Mouse (Mus musculus): ENCODE measurements at regions not wholly inside any gene's neighbourhood (a gene's known extent, or its start where the extent isn't known, plus 50 kb on each side); places are given as distances from the start of the nearest gene placed in this dataset.

GRCm38 (mm10) chr17:45966736-45967135 is 65.4 kb downstream of the Vegfa start:
- H3K9me3 ChIP-seq (replicated peaks; ENCODE audit: control insufficient read depth, low read length), result no peaks in the 10 kb centered on the region
- 55% methylated on average over 4 of the region's 4 CpGs for WGBS (ENCODE audit: insufficient replicate concordance)
- ATAC-seq (ENCODE audit: low read depth), result no peak

DNA sequence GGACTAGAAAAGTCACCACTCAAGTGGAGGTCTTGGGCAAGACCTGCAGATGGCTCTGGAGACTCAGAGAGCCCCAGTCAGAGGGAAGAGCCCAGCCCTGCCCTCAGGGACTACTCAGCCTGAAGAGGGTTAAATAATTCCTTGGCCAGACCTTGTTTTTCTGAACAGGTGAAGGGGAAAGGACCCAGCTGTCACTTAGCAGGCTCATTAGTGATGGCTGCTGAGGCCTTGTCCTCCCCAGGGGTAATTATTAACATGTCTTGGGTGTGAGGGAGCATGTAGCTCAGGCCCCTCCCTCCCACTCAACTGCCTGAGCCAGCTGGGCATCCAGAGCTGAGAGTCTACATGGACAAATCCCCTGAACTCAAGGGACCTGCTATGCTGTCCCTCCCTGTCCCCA is 68.1 kb downstream of the Vegfa start:
- H3K4me1 ChIP-seq (ENCODE audit: control insufficient read depth, low read depth, low read length), result no peaks in the 10 kb centered on the region
- no peak overlapping the region for H3K9ac ChIP-seq (ENCODE audit: low read depth, low read length)
- no peak overlapping the region for H3K4me3 ChIP-seq (ENCODE audit: low read depth, low read length)
- H3K4me2 ChIP-seq (ENCODE audit: low read depth, low read length), result no peak overlapping the region
- no peaks in the 10 kb centered on the region for H3K36me3 ChIP-seq (ENCODE audit: control insufficient read depth, insufficient read depth)
- no peak overlapping the region for H3K27ac ChIP-seq (ENCODE audit: low read length)
- no peaks in the 10 kb centered on the region for H3K9me3 ChIP-seq (replicated peaks; ENCODE audit: control insufficient read depth, low read length)
- peak; percentile 53; the same call in 1 of the 2 replicates for ATAC-seq (ENCODE audit: low read depth)
- H3K27me3 ChIP-seq (ENCODE audit: control insufficient read depth, insufficient read depth, low read depth, low read length), result no peaks in the 10 kb centered on the region

More at GRCm38 (mm10) chr17:45966736-45967135, 65.4 kb downstream of the Vegfa start:
- Histone ChIP-seq H3K4me3 (ENCODE audit: low read depth, low read length) (no peak overlapping the region), H3K9ac (ENCODE audit: low read depth, low read length) (no peak overlapping the region), H3K4me2 (ENCODE audit: low read depth, low read length) (no peak overlapping the region), H3K36me3 (ENCODE audit: control insufficient read depth, insufficient read depth) (no peaks in the 10 kb centered on the region), H3K4me1 (ENCODE audit: control insufficient read depth, low read depth, low read length) (peaks cover 3% of the 10 kb centered on the region; the same call in 1 of the 2 replicates), H3K27me3 (ENCODE audit: control insufficient read depth, insufficient read depth, low read depth, low read length) (no peaks in the 10 kb centered on the region), H3K27ac (ENCODE audit: low read length) (no peak overlapping the region)

- Histone ChIP-seq H3K4me3 (ENCODE audit: low read depth, low read length) (no peak overlapping the region), H3K4me2 (ENCODE audit: low read depth, low read length) (no peak overlapping the region), H3K4me1 (ENCODE audit: control insufficient read depth, low read depth, low read length) (no peaks in the 10 kb centered on the region), H3K36me3 (ENCODE audit: control insufficient read depth, insufficient read depth) (no peaks in the 10 kb centered on the region), H3K9ac (ENCODE audit: low read depth, low read length) (no peak overlapping the region), H3K27ac (ENCODE audit: low read length) (no peak overlapping the region), H3K27me3 (ENCODE audit: control insufficient read depth, insufficient read depth, low read depth, low read length) (no peaks in the 10 kb centered on the region), H3K9me3 (replicated peaks; ENCODE audit: control insufficient read depth, low read length) (no peaks in the 10 kb centered on the region)
- 48% methylated on average over 3 of the region's 3 CpGs for WGBS (ENCODE audit: insufficient replicate concordance)
- no peak for ATAC-seq (ENCODE audit: low read depth)
Observed at GRCm38 (mm10) chr17:45963332-45963731, 68.8 kb downstream of the Vegfa start.

DNA sequence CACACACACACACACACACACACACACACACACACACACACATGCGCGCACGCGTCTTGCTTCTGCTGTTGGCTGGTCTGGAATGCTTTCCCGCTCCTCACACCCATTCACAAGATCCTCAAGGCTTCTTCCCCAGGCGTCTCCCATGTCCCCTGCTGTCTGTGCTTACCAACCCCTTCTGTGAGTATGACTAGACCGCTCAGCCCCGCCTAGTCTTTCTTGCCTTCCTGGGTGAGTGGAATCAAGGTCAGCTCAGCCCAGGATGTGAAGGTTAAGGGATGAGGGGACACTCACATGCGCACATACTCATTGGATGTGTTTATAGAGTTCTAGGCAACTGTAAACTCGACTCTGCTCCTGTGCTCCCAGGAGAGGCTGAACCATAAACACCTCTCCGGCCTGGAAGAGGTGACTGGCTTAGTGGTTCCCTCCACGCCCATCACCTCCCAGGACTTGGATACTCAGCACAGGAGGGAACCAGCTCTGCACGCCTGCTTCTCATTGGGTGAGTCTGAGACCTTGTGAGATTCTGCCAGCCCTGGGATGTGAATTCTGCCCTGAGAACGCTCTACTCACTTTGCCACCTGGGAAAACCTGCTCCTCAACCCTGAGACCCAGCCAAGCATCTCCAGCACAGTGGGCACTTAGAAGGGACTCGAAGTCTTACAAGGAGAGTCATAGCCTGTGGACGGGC is 70.4 kb downstream of the Vegfa start:
- Histone ChIP-seq H3K4me3 (ENCODE audit: low read depth, low read length) (no peak overlapping the region), H3K36me3 (ENCODE audit: control insufficient read depth, insufficient read depth) (no peaks in the 10 kb centered on the region), H3K27me3 (ENCODE audit: control insufficient read depth, insufficient read depth, low read depth, low read length) (no peaks in the 10 kb centered on the region), H3K9me3 (replicated peaks; ENCODE audit: control insufficient read depth, low read length) (no peaks in the 10 kb centered on the region), H3K4me1 (ENCODE audit: control insufficient read depth, low read depth, low read length) (no peaks in the 10 kb centered on the region; the same call in 1 of the 2 replicates), H3K4me2 (ENCODE audit: low read depth, low read length) (no peak overlapping the region), H3K27ac (ENCODE audit: low read length) (no peak overlapping the region), H3K9ac (ENCODE audit: low read depth, low read length) (no peak overlapping the region)
- ATAC-seq (ENCODE audit: low read depth), result no peak
- 73% methylated on average over 16 of the region's 16 CpGs for WGBS (ENCODE audit: insufficient replicate concordance)

- H3K36me3 ChIP-seq (ENCODE audit: control insufficient read depth, insufficient read depth), result no peaks in the 10 kb centered on the region
- 0 out of 2 replicates have a peak overlapping the region, but pooled peaks have one; percentile 43 for H3K27ac ChIP-seq (ENCODE audit: low read length)
- 37% methylated on average over 7 of the region's 7 CpGs for WGBS (ENCODE audit: insufficient replicate concordance)
- H3K9ac ChIP-seq (ENCODE audit: low read depth, low read length), result no peak overlapping the region
- H3K27me3 ChIP-seq (ENCODE audit: control insufficient read depth, insufficient read depth, low read depth, low read length), result no peaks in the 10 kb centered on the region
- H3K4me2 ChIP-seq (ENCODE audit: low read depth, low read length), result no peak overlapping the region
- ATAC-seq (ENCODE audit: low read depth), result peak; percentile 84
- no peak overlapping the region for H3K4me3 ChIP-seq (ENCODE audit: low read depth, low read length)
- H3K4me1 ChIP-seq (ENCODE audit: control insufficient read depth, low read depth, low read length), result no peaks in the 10 kb centered on the region; the same call in 1 of the 2 replicates
- H3K9me3 ChIP-seq (replicated peaks; ENCODE audit: control insufficient read depth, low read length), result no peaks in the 10 kb centered on the region
Observed at GRCm38 (mm10) chr17:45958094-45958881, 73.9 kb downstream of the Vegfa start.

GRCm38 (mm10) chr17:45955481-45955880 is 76.7 kb downstream of the Vegfa start:
- H3K9ac ChIP-seq (ENCODE audit: low read depth, low read length), result no peak overlapping the region
- no peaks in the 10 kb centered on the region for H3K36me3 ChIP-seq (ENCODE audit: control insufficient read depth, insufficient read depth)
- no peaks in the 10 kb centered on the region for H3K9me3 ChIP-seq (replicated peaks; ENCODE audit: control insufficient read depth, low read length)
- H3K27me3 ChIP-seq (ENCODE audit: control insufficient read depth, insufficient read depth, low read depth, low read length), result no peaks in the 10 kb centered on the region
- no peak overlapping the region for H3K4me2 ChIP-seq (ENCODE audit: low read depth, low read length)
- WGBS (ENCODE audit: insufficient replicate concordance), result 51% methylated on average over 10 of the region's 10 CpGs
- no peaks in the 10 kb centered on the region; the same call in 1 of the 2 replicates for H3K4me1 ChIP-seq (ENCODE audit: control insufficient read depth, low read depth, low read length)
- no peak for ATAC-seq (ENCODE audit: low read depth)
- H3K4me3 ChIP-seq (ENCODE audit: low read depth, low read length), result no peak overlapping the region
- no peak overlapping the region for H3K27ac ChIP-seq (ENCODE audit: low read length)

DNA sequence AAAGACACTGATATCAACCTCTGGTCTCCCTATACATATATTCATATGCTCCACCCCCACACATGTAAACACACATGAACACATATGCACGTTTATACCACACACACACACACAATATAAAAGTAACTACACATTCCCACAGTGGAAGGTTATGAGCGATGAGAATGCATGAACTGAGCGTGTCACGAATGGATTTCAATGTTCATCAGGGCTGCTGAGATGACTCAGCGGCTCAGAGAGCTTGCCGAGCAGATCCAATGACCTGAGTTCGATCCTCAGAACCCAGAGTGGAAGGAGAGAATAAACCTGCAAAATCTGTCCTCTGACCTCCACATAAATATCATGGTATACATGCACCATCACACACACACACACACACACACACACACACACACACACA is 77.3 kb downstream of the Vegfa start:
- no peak overlapping the region for H3K4me3 ChIP-seq (ENCODE audit: low read depth, low read length)
- no peaks in the 10 kb centered on the region for H3K36me3 ChIP-seq (ENCODE audit: control insufficient read depth, insufficient read depth)
- H3K4me1 ChIP-seq (ENCODE audit: control insufficient read depth, low read depth, low read length), result no peaks in the 10 kb centered on the region; the same call in 1 of the 2 replicates
- no peak overlapping the region for H3K9ac ChIP-seq (ENCODE audit: low read depth, low read length)
- ATAC-seq (ENCODE audit: low read depth), result no peak
- no peaks in the 10 kb centered on the region for H3K9me3 ChIP-seq (replicated peaks; ENCODE audit: control insufficient read depth, low read length)
- 63% methylated on average over 7 of the region's 7 CpGs for WGBS (ENCODE audit: insufficient replicate concordance)
- no peaks in the 10 kb centered on the region for H3K27me3 ChIP-seq (ENCODE audit: control insufficient read depth, insufficient read depth, low read depth, low read length)
- H3K27ac ChIP-seq (ENCODE audit: low read length), result no peak overlapping the region
- no peak overlapping the region for H3K4me2 ChIP-seq (ENCODE audit: low read depth, low read length)

DNA sequence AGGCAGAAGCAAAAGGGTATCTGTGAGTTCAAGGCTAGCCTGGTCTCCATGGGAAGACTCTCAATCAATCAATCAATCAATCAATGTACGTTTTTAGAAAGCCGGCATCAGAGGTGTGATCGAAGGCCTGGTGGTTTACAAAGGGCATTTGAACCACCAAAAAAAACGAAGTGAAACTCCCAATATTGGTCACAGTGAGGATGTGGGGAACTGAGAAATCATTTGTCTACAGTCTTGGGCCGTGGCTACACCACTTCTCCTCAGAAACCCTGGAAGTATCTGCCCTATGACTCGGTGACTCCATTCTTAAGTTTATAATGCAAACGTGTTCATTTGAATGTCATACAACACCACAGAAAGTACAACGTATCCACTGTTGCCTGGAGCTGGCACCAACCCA is 78.6 kb downstream of the Vegfa start:
- Histone ChIP-seq H3K9me3 (replicated peaks; ENCODE audit: control insufficient read depth, low read length) (no peaks in the 10 kb centered on the region), H3K4me2 (ENCODE audit: low read depth, low read length) (no peak overlapping the region), H3K4me3 (ENCODE audit: low read depth, low read length) (no peak overlapping the region), H3K27ac (ENCODE audit: low read length) (no peak overlapping the region), H3K27me3 (ENCODE audit: control insufficient read depth, insufficient read depth, low read depth, low read length) (no peaks in the 10 kb centered on the region), H3K9ac (ENCODE audit: low read depth, low read length) (no peak overlapping the region), H3K36me3 (ENCODE audit: control insufficient read depth, insufficient read depth) (no peaks in the 10 kb centered on the region), H3K4me1 (ENCODE audit: control insufficient read depth, low read depth, low read length) (no peaks in the 10 kb centered on the region; the same call in 1 of the 2 replicates)
- no peak for ATAC-seq (ENCODE audit: low read depth)
- 61% methylated on average over 8 of the region's 8 CpGs for WGBS (ENCODE audit: insufficient replicate concordance)
